Mouse (Mus musculus): ENCODE measurements at regions not wholly inside any gene's neighbourhood (a gene's known extent, or its start where the extent isn't known, plus 50 kb on each side); places are given as distances from the start of the nearest gene placed in this dataset.

DNA sequence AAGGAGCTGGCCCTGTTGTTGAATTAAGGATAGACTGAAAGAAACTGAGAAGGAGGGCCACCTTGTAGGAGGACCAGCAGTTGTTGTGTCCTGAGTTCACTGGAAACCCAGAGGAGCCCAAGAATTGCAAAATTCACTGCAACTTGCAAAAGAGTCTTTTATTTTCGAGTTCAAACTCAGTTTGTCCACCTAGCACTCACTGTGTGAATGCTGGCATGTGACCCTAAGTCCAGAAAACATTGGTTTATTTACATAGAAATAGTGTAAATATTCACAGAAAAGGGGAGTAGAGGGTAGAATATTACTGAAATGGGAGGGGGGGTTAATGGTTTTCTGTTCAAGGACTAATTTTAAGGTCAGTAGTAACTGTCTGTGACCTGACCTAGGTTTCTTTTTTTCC, 394.7 kb downstream of the 4933405O20Rik start:
- DNase-seq, result no peak

DNA sequence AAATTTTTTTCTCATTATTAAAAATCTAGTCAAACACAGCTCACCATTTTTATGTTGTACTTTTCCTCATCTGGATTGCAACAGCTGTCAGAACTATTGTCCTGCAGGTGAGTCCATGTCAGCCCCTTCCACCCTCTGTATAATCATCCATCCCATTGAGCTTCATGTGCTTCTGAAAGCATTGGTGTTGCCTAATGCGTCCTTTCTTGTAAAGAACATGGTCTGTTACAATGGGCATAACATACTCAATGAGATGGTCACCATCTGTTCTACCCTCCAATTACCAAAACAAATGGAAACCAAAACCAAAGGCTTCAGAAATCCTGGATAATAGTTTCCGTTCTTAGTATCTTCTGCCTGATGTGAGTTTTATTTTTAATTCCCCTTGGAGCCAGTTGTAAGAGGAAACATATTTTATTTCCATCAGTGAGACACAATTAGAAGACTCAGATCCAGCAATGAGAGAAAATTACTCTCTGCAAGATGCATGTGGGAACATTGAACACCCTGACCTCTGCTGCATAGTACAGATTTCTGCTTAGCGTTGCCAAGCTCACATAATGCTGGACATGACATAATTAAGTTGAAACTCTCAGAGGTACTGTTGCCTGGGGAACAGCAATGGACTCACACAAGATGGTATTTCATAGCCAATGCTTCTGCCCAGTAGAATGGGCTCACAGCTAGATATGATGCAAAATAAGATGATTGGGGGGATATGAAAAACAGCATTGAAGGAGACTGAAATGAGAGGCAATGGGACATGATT, 443.1 kb downstream of the 4933405O20Rik start:
- DNase-seq, result no peak

DNA sequence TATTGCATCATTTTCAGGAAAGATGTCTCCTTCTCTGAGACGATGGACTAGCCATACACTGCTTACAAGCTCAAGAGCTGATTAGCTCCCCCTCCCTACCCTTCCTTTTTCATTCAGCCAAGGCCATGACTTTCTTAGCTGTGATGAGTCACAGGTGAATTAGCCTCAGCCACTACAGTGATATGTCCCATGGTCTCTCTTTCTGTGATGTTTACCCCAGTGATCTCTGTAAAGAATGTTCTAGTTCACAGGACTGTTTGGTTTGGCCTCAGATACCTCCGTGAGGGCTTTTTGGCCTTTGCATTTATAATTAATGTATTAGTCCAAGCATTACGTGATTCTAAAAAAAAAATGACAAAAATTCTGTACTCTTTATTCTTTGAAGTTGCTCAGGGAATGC, 452.5 kb downstream of the 4933405O20Rik start:
- no peak for DNase-seq

DNA sequence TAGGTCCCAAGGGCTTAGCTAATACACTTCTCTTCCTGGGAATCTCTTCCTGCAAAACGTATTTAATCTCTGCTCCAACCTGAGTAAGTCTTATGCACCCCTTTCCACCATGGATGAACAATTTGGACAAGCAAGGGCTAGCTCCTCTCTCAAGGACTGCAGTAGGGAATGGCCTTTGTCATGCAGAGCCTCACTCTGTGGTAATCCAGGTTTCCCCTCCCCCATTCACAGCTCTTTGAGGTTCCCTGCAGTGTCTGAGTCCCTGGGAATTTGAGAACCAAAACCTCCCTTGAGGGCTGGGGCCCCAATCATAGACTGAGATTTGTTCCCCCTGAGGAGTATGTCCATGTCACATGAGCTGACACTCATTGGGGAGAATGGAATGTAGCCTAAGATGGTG, 442.5 kb upstream of the Ano5 start:
- DNase-seq, result no peak

DNA sequence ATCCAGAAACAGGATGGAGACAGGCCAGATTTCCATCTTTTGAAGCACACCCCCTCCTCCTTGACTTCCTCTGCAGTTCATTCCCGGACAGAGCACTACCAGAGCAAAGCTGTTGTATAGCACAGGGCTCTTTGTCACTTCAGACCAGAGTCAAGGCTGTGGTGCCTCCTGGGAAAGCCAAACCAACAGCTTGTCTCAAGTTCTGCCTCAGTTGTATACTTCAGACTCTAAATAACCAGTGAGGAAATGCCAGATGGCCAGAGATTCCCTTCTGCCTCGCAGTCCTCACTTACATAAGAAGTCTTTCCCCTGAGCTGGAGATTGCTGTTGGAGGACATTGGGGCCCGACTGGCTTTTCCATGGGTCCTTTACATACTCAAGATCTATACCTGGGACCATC, 417.1 kb upstream of the Ano5 start:
- no peak for DNase-seq

DNA sequence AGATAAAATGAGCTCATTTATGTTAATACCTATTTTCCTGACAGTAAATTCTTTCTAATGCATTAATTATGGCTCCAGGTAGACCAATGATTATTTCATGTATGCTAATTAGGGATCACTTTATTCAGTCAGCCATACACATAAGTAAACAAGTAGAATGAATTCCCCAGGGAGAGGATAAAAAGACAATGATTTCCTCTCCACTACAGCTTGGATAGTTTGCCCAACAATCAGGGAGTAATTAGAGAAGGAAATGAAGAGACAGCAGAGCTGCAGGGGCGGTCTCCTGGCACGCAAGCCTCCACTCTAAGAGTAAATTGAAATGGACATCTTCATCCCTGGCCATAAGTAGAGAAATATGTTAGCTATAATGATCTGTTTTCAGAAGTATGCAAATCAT, 409.7 kb upstream of the Ano5 start:
- no peak for DNase-seq

DNA sequence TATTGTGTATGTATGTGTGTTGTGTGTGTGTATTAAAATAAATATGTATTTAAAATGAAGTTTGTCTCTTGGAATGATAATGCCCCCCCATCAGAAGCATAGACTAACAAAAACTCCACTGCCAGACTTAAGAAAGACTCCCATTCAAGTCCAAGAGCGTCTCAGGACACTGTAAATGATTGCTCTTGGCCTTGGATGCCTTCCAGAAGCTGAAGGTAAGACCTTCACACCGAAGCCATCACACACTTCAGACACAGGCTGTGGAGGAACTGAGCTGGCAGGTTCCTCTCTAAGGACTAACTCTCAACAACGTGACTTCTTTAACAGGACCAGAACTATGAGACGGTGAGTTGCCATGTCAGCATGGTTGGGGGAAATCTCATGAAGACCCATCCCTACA, 370.0 kb upstream of the Ano5 start:
- peak; percentile 17 to 62 for DNase-seq

DNA sequence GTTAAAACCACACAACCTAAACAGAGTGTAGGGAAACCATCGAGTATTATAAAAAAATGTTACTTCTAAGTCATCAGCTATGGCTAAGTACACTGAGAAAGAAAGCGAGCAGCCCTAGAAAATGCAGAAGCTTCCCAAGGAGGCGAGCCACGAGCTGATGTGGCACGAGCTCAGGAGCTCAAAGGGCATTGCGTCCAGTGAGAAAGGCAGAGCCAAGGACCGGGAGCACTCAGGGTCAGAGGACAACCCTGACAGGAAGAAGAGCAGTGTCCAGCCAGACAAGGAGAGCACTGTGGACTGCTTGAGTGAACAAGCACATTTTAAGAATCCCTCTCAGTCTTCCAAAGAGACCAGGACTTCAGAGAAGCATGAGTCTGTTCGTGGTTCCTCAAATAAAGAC, 335.6 kb upstream of the Ano5 start:
- peak; percentile 71 to 74 for DNase-seq

DNA sequence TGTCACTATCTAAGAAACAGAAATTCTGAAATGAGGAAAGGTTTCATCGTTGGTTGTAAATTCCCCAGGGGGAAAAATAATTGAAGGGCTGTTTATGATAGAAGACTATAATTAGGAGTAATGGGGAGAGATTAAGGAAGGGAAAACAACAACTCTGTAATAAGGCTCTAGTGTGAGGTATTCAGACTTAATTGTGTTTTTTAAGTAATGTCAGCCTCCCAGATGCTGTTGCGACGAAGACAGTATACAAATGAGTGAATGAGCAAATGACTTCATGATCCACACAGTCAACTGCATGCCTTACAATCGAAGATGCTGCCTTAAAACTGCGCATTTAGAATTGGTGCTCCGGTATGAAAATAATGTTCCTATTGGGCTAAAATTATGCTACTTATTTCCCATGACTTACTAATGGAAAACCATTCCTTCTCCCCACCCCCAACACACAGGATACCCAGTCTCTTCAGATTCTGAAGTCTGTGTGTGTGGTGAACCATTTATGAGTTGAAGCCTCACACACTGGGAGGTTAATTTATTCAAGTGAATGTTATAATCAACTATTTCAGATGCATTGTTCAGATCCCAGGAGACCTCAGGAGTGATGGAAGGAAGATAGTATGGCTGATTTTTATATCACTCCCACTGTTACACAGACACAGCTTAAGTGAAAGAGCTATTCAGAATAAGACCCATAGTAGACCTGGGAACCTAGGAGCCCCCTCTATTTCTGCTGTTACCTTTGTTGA, 295.2 kb upstream of the Ano5 start:
- DNase-seq, result no peak

DNA sequence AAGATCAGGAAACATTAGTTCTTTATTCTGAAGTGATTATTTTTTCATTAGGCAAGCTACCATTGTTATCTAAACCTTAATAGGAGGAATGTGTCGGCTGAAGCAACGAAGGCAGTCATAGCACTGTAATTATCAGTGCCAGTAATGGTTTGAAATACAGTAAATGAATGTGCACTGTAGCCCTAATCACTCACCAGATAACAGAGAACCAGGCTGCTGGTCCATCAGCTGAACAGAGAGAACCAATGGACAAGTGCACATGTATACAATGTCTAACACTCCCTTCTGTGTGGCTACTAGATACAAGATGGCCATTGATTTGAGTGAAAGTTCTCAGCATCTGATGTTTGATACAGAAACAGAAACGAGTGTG, 294.6 kb upstream of the Ano5 start:
- DNase-seq, result no peak

DNA sequence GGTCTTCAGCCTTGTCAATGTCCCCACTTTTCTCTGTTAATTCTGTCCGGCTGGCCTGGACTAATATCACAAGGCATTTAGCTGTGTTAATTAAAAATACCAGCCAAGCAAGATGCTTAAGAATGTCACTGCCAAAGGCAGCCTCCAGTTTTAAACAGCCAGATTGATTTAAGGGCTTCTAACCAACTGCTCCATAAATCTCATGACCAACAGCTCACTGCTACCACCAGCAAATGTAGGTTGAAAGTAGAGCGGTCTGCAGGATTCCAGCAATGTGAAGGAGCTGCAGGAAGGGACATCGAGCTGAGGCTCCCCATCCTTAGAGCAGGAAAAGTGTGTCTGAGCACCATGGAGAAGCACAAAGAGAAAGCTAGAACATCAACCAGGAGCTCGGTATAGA, 289.5 kb upstream of the Ano5 start:
- no peak for DNase-seq

DNA sequence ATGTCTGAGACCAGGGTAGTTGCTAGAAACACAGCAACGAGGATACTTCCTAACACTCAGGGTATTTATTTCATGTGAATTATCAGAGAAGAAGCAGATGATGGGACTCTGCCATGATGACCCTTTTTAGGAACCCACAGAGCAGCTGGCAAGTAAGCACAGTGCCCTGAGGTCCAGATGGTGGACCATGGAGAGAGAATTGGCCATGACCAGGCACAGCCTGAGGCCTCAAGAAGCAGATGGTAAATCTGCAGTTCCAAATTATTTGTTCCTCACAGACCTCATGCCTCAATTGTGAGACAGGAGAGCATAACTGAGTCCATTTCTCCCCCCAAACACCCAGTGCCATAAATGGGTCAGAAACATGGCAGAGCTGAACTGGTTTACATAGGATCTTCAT, 289.0 kb upstream of the Ano5 start:
- DNase-seq, result no peak

DNA sequence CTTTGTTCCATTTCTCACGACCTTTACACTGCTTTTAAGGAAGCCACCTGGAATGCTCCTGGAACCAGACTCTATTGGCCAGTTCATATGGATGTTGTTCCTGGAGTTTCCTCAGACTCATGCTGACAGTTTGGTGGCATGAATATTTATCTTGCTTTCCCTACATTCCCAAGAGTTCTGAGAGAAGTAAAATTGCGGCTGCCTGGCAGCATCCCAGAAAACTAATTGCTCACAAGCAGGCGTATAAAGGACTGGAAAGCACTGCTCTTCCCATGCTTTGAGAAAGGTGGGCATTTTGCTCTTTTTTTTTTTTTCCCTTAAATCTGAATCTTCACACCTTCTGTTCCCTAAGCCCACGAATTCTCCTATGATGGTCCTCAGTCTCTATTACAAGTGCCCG, 283.7 kb upstream of the Ano5 start:
- DNase-seq, result no peak

DNA sequence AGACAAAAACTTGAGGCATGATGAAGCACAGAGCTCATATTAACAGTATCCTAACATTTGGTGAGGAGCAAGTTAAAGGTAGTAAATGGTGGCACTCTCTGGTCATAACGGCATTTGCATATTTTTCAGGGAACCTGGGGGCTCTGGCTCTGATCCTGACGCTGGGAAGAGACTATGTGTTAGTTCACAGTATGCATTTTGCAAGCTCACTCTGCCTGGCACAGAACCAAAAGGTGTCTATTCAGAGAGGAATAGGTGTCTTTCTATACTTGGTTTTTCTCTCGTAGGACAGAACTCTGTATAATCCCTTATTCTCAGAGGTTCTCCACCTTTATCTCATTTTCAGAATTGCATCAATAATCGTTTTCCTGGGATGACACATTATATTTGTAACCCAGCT, 276.2 kb upstream of the Ano5 start:
- DNase-seq, result no peak

DNA sequence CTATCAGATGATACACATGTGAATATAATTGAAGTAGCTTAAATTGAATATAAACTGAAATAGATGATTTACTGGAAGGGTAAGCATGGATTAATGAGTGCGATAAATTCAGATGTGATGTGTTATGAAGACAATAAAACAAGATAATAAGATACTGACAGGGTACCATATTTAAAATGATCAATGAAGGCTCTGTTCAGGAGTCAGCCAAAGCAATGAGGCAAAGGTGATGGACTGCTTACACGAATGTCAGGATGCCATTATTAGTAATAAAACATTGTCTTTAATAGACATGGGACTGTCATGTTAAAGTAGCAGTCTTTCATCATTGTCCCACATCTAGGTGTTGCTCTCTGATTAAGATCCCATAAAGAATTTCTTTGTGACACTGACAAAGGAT, 263.1 kb upstream of the Ano5 start:
- DNase-seq, result no peak

DNA sequence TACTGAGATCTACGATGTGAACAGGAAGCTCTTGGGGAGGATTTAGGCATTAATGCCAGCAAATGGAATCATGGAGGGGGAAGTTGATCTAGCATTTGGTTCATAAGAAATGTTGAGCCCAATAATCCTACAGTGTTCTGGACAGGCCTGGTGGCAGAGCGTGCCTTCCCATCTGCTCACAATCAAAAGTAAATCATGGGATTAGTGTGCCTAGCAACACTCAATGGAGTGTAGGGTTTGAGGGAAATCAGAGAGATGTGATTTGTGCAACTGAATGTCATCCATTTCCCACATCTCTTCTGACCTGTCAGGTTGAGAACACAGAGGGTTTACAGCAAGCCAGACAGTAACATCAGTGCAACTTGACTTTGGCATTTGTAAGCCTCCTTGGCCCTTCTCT, 256.4 kb upstream of the Ano5 start:
- no peak for DNase-seq

DNA sequence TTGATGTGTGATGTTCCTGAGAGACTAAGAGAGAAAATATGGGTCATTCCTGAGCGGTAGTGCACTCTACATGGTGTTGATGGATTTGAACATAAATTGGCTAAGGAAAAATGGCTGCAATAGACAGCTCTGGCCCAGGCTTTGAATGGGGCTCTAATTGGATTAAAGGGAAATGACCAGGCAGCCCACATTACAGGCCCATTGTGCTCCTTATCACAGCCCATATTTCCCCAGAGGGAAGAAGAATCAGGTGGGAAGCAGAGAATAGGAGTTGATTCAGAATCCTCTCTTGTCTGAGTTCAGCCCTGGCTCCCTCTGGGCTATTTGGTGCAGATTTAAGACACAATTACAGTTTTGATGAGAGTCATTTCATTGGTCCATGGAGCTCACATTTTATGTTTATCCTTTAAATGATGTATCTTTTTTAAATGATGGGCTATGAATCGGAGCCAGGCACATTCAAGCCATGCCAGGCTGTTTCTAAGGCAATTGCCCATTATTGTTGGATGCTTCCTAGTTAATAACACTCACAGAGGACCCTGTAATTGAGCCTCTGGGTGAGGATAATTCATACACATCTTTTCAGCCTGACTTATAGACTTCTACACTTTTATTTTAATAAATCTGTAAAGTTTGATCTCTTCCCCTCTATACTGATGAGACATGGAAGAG, 251.5 kb upstream of the Ano5 start:
- DNase-seq, result no peak

DNA sequence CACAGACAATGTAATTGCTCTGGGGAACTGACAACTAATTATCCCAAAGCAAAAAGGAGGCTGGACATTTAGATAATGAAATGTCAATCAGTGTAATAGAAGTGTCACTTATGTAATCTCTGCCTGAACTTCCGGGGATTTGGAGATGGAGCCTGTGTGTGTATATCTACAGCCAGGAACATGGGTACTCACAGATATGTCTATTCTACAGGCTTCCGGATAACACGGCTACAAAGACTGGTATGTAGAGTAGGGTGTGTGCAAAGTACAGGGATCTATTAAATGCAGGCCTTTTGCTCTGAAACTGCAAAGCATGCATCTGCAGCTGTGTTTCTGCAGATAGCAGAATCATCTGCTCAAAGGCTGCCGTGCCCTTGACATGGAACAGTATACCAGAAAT, 246.7 kb upstream of the Ano5 start:
- no peak for DNase-seq

DNA sequence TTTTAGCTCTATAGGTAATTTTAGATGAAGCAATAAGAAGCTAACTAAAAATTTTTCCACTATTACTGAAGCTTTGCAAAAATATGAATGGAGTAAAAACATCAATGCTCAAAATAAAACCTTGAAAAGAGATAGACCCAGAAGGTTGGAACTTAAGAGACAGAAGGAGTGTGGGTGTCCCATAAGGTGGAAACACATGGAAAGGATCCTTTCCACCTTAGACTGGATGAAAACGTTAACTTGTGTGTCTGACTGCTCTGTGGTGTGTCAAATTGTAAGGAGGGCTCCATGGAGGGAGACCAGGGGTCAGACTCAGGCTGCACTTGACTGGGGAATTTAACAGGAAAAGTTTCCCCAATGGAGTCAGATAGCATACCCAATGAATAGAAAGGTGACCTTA, 244.9 kb upstream of the Ano5 start:
- DNase-seq, result no peak

DNA sequence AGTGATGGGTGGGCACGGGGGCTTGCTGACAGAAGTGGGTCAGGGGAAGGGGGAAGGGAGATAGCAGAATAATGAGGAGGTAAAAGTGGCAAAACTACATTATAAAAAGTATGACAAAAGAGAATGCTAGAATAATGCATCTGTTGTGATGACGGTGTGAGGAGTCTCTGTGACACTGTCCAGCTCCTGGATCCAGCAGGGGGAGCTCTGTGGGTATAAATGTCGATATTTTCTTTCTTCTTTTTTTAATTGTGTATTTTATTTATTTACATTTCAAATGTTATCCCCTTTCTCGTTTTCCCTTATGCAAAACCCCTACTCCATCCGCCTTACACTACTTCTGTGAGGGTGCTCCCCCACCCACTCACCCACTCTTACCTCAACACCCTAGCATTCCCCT, 243.9 kb upstream of the Ano5 start:
- DNase-seq, result no peak

DNA sequence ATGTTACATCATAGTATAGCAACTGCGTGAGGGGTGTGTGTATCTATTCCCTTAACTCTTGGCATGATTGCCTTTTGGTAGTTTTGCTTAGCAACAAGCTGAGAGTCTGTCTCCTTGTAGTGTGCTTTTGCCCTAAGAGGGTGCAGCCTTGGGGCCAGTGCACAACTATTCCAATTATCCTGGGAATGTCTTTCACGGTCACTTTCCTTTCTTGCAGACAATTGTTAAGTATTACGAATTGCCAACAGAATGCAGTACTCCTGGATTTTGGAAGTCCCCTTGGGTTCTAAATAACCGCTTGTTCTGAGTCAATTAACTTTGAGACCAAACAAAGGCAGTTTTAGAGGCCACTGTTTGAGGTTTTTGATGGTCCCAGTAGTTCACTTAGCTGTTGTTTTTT, 242.1 kb upstream of the Ano5 start:
- DNase-seq, result peak in 1 of 2 experiments; percentile 1

DNA sequence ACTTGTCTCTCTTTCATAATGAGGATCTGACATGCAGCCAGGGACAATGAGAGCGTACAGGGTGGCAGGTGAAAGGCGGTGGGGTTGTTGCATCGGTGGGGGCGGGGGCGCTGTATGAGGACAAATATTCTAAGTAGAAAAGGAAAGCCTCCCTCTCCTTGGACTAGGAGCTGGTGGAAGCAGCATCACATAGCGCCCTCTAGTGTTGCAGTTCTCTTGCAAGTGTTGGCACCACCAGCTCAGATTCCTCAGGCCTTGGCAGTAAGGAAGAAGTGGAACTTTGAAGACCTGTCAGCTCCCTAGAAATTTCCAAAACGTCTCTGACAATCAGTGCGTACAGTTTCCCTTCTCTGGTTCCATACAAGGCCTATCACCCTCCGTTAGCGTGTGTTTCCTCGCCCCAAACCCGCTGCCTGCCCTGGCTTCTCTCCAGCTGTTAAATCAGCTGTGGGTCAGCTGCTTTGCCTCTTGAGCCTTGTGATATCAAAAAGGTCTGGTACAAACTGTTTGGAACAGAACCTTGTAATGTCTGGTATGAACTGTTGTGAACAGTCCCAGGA, 240.2 kb upstream of the Ano5 start:
- peak; percentile 52 to 81 for DNase-seq

DNA sequence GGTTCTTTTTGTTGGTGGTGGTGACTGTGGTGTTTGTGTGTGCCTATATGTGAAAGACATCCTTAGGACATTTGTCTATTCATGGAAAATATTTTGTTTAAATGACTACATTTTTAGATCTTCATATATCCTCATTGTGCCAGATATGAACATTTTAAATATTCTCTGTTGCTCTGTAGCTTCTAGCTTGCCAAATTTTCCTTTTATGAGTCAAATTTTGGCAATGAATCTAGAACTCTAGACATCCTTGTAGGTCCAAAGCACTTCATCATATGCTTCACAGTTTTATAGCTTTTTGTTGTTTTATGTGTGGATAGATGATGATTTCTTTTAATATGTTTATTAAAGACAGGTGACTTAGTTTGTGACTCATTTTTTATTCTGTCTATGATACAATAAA, 229.4 kb upstream of the Ano5 start:
- no peak for DNase-seq

DNA sequence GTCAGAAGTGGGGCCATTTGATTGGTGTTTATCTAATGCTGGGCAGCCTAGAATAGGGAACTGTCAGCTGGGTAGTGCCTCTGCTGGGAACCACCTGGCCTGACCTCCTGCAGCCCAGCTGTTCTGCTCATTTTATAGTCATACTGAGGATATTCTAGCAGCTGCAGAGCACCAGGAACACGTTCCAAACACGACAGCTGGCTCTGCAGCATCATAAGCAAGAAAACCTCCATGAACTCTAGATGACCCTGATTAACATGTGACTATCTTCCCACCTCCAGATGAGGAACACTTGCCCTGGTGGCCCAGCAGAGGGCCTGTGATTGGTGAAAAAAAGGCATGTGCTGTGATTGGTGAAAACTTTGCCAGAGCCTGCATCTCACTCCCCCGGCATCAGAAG, 210.6 kb upstream of the Ano5 start:
- peak; percentile 0 to 4 for DNase-seq

Data from kidney, postnatal 36 days (tissue).